In genomic region chr4:102584601-102585265, GRCm38 (mm10) we compare ENCODE assay signal across 9 mouse cellular contexts.
DNase-seq lines count a peak whose midpoint lies in the region; ATAC-seq lines count a peak whose summit lies in the region.
"Had no signal": no experiment of that assay in that cellular context is flagged by ENCODE, and none has a peak within 500 bp of the region (broad histone marks: within the 10 kb centered on the region; RNA-seq: fewer than 3 reads in every experiment).

No protein-coding gene starts in this region.

- no peak overlapping the region for H3K4me3 ChIP-seq in forebrain, embryonic 13.5 days
- H3K4me3 ChIP-seq in forebrain, embryonic 12.5 days (replicated peaks) = no peak overlapping the region
- H3K4me3 ChIP-seq in limb, embryonic 11.5 days (ENCODE audit: low read depth, low read length) = no peak overlapping the region
- H3K4me3 ChIP-seq in limb, embryonic 10.5 days = no peak overlapping the region
- H3K4me3 ChIP-seq: embryonic facial prominence, embryonic 10.5 days had no signal

- peak; percentile 13 for DNase-seq in limb, embryonic 11.5 days (ENCODE audit: low spot score)
- DNase-seq in limb, embryonic 10.5 days (ENCODE audit: low spot score) = no peak
- DNase-seq in kidney, adult 8-10 months = peak; percentile 79 to 92
- no peak for DNase-seq in frontal cortex, postnatal 10 days (ENCODE audit: low spot score in 2 of 2)
- DNase-seq in natural killer cell, adult 2 months (ENCODE audit: low spot score in 2 of 2) = no peak

- 0 out of 2 replicates have a peak, but pooled peaks have one; percentile 52 for ATAC-seq in forebrain, embryonic 13.5 days
- ATAC-seq in forebrain, embryonic 12.5 days (ENCODE audit: low FRiP score) = no peak
- ATAC-seq in limb, embryonic 11.5 days (ENCODE audit: insufficient number of reproducible peaks, low FRiP score, low TSS enrichment, low read depth) = no peak
- peak; percentile 8; the same call in 1 of the 2 replicates for ATAC-seq in neutrophil, adult 5-6 weeks (ENCODE audit: extremely low read depth, insufficient number of reproducible peaks, low FRiP score, poor library complexity, severe bottlenecking)

- H3K36me3 ChIP-seq in forebrain, embryonic 13.5 days (ENCODE audit: poor library complexity, severe bottlenecking) = no peaks in the 10 kb centered on the region
- H3K36me3 ChIP-seq in forebrain, embryonic 12.5 days (replicated peaks) = no peaks in the 10 kb centered on the region
- no peaks in the 10 kb centered on the region for H3K36me3 ChIP-seq in limb, embryonic 11.5 days (ENCODE audit: control insufficient read depth, insufficient read depth, low read length)
- no peaks in the 10 kb centered on the region for H3K36me3 ChIP-seq in limb, embryonic 10.5 days
- H3K36me3 ChIP-seq: embryonic facial prominence, embryonic 10.5 days had no signal

- H3K9me3 ChIP-seq in forebrain, embryonic 13.5 days (replicated peaks) = no peaks in the 10 kb centered on the region
- no peaks in the 10 kb centered on the region for H3K9me3 ChIP-seq in forebrain, embryonic 12.5 days
- no peaks in the 10 kb centered on the region for H3K9me3 ChIP-seq in limb, embryonic 11.5 days (ENCODE audit: control insufficient read depth, low read length)
- no peaks in the 10 kb centered on the region for H3K9me3 ChIP-seq in limb, embryonic 10.5 days (replicated peaks)
- H3K9me3 ChIP-seq: embryonic facial prominence, embryonic 10.5 days had no signal

- 45% methylated on average over 6 of the region's 6 CpGs for WGBS in forebrain, embryonic 13.5 days
- 47% methylated on average over 6 of the region's 6 CpGs for WGBS in forebrain, embryonic 12.5 days
- WGBS in limb, embryonic 11.5 days = 65% methylated on average over 6 of the region's 6 CpGs
- 67% methylated on average over 6 of the region's 6 CpGs for WGBS in limb, embryonic 10.5 days

- H3K27me3 ChIP-seq in forebrain, embryonic 13.5 days = no peaks in the 10 kb centered on the region
- H3K27me3 ChIP-seq in forebrain, embryonic 12.5 days = peaks cover 17% of the 10 kb centered on the region
- no peaks in the 10 kb centered on the region for H3K27me3 ChIP-seq in limb, embryonic 11.5 days (ENCODE audit: control insufficient read depth, insufficient read depth, low read length)
- H3K27me3 ChIP-seq in limb, embryonic 10.5 days (ENCODE audit: low read depth, poor library complexity, severe bottlenecking) = no peaks in the 10 kb centered on the region

- no peak overlapping the region for H3K27ac ChIP-seq in forebrain, embryonic 13.5 days
- no peak overlapping the region for H3K27ac ChIP-seq in forebrain, embryonic 12.5 days
- H3K27ac ChIP-seq in limb, embryonic 11.5 days (replicated peaks; ENCODE audit: low read depth, low read length) = no peak overlapping the region
- no peak overlapping the region for H3K27ac ChIP-seq in limb, embryonic 10.5 days
- H3K27ac ChIP-seq: embryonic facial prominence, embryonic 10.5 days had no signal

- no peak overlapping the region for H3K4me2 ChIP-seq in forebrain, embryonic 13.5 days
- H3K4me2 ChIP-seq in forebrain, embryonic 12.5 days = no peak overlapping the region
- H3K4me2 ChIP-seq in limb, embryonic 11.5 days (ENCODE audit: low read depth, severe bottlenecking) = no peak overlapping the region

- H3K9ac ChIP-seq in forebrain, embryonic 13.5 days = no peak overlapping the region
- no peak overlapping the region for H3K9ac ChIP-seq in forebrain, embryonic 12.5 days
- no peak overlapping the region for H3K9ac ChIP-seq in limb, embryonic 11.5 days (ENCODE audit: low read length)

- H3K4me1 ChIP-seq in forebrain, embryonic 13.5 days = peaks cover 26% of the 10 kb centered on the region
- peaks cover 21% of the 10 kb centered on the region for H3K4me1 ChIP-seq in forebrain, embryonic 12.5 days
- H3K4me1 ChIP-seq in limb, embryonic 11.5 days (ENCODE audit: control insufficient read depth, insufficient read depth, low read length) = peaks cover 3% of the 10 kb centered on the region; the same call in 1 of the 2 replicates
- peaks cover 20% of the 10 kb centered on the region for H3K4me1 ChIP-seq in limb, embryonic 10.5 days

Comparison
In these comparisons a context has a peak if more than half of its experiments do, and no peak if none do; other contexts are left out.
1. ATAC-seq: peak in forebrain, embryonic 13.5 days (single experiment) and neutrophil, adult 5-6 weeks (single experiment); none in forebrain, embryonic 12.5 days (single experiment) and limb, embryonic 11.5 days (single experiment).
2. DNase-seq: peak in limb, embryonic 11.5 days (single experiment) and kidney, adult 8-10 months (2 of 2); none in limb, embryonic 10.5 days (single experiment), frontal cortex, postnatal 10 days (0 of 2) and natural killer cell, adult 2 months (0 of 2).